Mouse (Mus musculus) megakaryocyte progenitor cell, adult 5-6 weeks (primary cell): ENCODE measurements around the gene Slc38a10. TPM values are rescaled to one million over a fixed set of nuclear protein-coding genes. Genes with fewer than 3 reads are reported as not detected.
A peak's percentile ranks its signal among the peaks of the same experiment; 100 is the strongest.

Source experiments
- ATAC-seq: replicated peaks from 2 replicates; pipeline ENCODE4 v1.8.0; 2016; ENCODE audit warnings: mild to moderate bottlenecking, moderate TSS enrichment, inconsistent platforms; ENCODE audit not compliant: poor library complexity
- total RNA-seq, 2 experiments: library from RNA; stranded (forward) in 1 of 2; stranded (reverse) in 1 of 2; fragments of 157-497, 149-512 nt in 1 of 2; fragments of 200-1000 nt in 1 of 2; gene quantifications; 2 replicates each; pipeline versions ENCODE4 v1.2.3 to v1.2.4; 2015 to 2017

Slc38a10 gene
- total RNA-seq, 2 experiments from 2014 or later, result 33.3 to 41.2 TPM

DNA sequence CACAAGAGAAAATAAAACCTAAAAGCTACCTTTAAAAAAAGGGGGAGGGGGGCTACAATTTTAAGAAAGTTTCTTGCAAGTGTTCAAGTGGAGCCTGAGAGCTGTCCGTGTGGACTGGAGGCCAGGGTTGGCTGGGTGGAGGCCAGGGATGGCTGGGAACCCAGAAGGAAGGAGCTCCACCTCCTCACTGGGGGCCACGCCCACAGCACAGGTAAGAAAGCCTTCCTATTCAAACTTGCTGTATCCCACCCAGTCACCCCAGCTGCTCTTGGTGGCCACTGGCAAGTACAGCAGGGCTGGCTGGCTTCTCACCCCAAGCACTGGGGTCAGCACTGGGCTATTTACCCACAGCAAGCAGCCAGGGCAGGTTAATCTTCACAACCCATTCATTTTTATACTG lies 44.1 kb downstream of the Slc38a10 start:
- no peak for ATAC-seq

DNA sequence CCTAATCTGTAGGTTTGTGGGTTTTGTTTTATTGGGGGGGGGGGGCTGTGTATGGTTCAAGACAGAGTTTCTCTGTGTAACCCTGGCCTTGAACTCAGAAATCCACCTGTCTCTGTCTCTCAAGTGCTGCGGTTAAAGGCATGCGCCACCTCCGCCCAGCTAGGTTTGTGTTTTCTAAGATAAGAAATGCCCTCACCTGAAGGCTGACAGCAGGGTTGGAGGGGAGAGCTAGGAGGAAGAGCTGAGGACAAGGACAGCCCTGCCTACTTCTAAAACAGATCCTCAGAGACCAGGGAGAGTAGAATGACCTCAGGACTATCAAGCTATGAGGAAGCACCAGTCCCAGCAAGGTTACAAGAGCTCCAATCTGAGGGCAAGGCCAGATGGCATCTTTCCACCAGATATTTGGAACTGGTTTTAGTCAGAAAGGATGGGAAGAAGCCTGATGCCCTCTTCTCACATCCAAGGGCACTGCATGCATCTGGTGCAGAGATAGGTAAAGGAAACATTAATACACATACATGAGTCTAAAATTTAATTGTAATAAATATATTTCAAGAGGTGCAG lies 47.6 kb downstream of the Slc38a10 start:
- ATAC-seq, result no peak

DNA sequence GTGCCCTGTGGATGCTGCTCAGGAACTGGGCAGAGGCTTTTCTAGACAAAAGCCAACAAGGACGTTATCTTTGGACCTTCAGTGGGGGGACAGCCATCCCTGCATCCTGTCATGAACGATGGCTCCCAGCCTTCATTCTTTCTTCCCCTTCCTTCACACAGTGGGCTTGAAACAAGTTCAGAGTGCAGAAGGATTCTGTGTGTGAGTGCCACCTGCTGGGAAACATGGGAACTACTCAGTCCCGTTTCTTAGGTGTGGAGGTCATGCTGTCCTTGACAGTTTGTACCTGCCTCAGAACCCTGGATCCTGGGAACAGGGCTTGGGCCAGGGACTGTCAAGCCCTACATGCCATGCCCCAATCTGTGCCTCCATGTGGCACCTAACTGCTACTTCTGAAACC lies 50.1 kb downstream of the Slc38a10 start:
- ATAC-seq, result peak; percentile 41

DNA sequence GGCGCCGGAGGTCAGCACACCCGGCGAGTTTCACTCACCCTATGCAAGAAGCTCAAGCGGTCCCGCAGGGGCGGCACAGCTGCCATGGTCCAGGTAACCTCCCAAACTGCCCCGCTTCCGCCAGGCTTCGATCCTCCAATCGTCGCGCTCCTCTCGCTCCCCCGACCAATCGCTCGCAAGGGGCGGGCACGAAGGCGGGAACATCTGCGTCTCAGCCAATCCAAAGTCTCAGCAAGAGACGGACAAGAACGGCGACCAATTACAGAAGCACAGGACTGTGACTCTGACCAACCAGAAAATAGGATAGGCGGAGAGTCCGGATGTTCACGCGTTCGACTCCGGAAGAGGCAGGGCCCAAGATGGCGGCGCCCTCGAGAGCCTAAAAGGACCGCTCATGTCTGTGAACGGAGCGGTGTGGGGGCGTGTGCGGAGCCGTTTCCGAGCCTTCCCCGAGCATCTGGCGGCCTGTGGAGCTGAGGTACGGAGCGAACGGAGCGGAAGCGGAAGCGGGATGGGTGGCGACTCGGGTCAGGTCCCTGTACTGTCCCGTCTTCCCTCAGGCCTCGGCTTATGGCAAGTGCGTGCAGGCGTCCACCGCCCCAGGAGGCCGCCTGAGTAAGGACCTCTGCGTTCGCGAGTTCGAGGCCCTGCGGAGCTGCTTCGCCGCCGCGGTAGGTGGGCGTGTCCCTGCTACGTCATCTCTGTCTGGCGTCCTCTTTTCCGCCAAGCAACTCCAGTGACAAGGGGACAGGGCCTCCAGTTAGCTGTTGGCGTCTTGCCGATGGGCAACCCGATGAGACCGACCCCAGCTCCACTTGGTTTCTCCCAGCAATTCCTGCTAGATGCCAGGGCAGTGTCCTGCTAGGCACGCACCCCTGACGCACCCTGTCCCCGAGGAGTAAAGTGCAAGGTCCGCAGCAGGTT lies 52.3 kb downstream of the Slc38a10 start, which contains the start of the genes Tepsin and Ndufaf8:
TSS of gene Tepsin (minus strand) at position 144 of the 924 bp plus-strand sequence.
TSS of gene Ndufaf8 (plus strand) at position 341 of the 924 bp plus-strand sequence.
- ATAC-seq, result peak; percentile 93

DNA sequence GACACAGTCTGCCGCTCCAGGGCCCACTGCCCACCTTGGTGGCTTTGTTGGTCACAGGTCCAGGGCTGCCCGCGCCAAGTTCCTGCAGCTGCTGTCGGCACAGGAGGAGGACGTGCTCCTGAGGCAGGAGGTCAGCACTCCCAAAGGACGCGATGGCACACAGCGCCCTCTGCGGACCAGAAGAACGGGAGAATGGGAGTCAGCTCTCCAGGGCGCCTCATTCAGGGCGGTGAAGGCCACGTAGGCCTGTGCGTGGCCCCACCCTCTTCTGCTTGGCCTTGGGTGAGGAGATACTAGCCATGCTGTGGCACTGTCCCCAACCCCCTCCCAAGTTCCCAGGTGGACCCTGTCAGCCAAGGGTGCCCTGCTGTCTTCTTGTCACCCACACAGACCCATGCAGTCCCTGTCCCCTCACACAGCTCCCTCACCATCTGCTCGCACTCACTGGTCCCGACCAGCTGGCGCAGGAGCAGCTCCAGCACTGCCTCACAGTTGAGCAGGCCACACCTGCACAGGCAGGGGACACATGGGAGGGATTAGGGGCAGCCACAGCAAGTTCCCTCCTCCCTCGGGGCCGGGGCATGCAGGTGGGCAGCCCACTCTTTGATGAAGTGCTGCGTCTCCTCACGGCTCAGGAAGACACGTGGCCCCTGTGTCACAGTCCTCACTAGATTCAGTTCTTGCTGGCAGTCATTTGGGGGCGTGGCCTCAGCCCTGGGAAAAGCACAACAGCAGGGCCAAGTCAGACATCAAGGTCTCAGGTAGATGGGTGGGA lies 58.1 kb downstream of the Slc38a10 start:
- no peak for ATAC-seq

DNA sequence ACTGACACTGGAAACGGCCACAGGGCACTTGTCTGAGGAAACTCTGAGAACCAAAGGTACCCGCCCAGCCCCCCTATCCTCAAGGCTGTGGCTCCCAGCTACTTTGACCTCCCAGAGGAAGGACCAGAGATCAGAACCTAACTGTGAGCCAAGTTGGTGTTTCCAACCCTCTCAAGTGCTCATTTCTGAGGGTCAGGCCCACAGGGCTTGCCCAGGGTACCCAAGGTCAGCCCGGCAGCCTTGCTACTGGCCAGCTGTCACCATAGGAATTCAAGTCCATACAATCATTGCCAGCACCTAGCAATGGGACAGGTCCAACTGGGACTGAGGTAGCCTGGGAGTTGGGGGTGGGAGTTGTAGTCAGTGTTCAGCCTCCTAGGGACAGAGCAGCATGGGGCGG lies 60.5 kb downstream of the Slc38a10 start:
- ATAC-seq, result no peak

DNA sequence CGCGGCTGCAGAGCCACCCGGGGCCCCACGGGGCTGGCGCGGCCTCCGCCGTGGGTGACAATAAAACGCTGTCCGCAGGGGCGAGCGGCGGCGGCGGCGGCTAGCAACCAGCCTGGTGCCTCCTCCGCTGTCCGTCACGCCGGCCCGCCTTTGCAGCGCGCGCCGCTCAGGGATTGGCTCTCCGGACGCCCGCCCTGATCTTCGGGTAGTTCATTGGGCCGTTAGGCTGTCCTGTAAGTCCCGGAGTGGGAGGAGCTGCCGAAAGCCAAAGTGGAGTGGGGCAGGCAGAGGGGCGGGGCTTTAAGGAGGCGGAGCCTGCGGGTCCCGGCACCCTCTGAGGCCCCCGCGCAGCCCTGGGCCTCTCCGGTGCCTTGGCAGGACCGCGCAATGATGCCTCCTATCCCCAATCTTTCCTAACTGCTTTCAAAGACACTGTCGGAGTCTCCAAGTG lies 64.4 kb downstream of the Slc38a10 start, which contains the start of gene Cep131:
TSS of gene Cep131 (minus strand) at position 126 of the 451 bp plus-strand sequence.
- ATAC-seq, result peak; percentile 99

DNA sequence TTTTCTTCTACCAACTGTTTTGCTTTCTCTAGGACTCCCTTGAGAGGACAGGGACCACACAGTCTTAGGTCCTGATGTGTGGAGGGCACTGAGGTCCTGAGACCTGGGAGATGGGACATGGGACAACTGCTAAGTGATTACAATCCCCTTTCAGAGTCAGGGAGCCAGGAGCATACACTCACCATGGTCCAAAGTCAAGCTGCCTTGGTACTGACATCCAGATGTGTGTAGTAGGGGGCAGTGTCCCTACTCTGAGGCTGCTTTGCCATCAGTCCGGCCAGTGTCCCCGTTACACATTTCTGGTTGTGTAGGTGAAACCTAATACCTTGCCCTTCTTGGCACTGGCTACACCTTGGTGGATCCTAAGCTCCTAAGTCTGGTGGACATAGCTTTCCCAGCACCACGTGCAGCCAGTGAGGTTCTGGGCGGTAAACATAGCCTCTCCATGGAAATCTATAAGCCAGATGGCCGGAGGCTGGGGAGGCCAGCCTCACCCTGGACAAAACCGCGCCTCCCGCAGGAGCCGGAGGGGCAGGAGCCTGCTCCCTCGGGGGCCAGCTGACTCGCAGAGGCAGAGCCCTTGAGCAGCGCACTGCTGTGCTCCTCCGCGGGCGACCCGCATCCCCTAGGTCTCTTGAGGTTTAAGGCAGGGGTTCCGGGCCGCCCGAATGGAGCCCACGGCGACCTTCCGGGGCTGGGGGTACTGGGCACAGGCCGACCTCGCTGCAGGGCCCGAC lies 65.1 kb downstream of the Slc38a10 start:
- ATAC-seq, result no peak; the same call in 1 of the 2 replicates

DNA sequence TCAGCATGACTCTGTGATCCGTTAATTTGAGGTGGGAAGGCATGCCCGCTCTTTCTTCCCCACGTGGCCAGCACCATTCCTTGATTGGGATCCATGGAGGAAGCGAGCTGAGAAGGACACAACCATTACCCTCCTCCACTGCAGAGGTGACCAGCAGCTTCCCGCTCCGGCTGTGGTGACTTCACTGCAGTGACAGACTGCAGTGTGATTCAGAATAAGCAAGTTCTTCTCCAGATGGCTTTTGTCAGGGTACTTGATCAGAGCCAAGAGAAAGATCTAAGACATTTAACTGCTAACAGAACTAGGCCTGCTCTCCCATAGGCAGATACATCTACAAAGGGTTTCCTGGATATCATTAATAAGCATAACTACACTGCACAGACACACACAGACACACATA lies 70.9 kb downstream of the Slc38a10 start:
- no peak for ATAC-seq

DNA sequence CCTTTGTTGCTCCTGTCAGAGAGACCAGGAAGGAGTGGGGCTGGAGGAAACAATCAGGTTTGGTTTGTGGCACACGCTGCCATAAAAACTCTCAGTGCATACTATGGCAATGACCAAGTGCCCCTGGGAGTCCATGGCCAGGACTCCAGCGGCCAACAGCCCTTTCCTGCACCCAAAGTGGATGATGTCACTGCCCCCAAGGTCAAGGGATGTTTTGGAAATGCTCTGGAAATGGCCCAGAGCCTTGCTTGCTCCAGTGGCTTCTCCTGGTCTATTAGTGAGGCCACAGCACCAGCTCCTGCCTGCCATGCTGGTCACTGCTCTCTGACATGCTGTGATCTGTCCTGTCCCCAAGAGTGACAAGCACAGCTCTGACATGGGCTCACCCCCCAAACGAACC lies 75.0 kb downstream of the Slc38a10 start:
- no peak for ATAC-seq

DNA sequence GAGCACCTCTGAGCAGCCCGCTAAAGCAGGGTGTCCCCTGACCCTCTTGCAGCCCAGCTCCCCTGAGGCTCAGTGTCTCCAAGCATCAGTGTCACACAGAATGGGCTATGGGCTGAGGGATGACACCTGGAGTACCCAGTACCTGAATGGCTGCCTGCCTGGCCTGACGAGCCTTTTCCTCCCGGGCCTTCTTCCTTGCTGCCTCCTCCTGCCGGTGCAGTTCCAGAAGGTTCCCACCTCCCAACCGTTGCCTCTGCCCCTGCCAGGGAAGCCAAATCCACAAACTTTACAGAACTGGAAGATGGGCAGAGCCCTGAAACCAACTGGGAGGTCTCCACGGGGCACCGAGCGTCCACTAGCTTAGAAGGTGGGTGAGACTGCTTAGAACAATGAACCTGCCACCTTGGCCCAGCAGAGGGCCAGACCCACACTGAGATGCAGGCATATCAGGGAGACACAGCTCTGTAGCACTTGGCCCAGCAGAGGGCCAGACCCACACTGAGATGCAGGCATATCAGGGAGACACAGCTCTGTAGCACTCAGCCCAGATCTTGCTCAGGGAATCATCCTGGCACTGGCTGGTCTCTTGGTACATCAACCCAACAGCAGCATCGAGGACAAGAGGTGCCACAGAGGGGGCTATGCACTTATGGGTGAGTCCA lies 78.0 kb downstream of the Slc38a10 start:
- ATAC-seq, result peak; percentile 88

DNA sequence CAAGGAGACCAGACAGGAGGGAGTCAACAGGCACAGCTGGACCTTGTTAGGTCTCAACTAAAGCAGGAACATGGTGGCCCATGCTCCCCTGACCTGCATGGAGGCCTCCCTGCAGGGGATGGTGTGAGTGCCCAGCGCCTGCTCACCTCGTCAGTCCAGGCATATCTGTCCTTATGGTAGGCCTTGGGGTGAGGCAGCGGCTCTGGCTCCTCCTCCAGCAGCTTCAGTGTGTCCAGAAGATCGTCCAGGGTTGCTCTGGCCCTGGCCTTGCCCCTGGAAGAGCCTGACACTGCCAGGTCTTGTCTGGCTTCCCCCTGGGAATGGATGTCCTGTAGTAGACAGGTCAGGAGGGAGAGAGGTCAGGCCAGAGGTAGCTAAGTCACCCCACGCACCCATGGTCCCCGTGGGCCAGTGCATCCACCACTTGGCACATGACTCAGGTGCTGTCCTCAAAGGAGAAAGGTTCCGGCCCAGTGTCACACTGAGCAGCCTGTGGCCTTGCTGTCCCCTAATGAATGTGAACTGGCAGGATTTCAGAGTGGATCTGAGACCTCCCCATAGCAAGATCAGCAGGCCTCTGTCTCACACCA lies 79.3 kb downstream of the Slc38a10 start:
- ATAC-seq, result no peak

DNA sequence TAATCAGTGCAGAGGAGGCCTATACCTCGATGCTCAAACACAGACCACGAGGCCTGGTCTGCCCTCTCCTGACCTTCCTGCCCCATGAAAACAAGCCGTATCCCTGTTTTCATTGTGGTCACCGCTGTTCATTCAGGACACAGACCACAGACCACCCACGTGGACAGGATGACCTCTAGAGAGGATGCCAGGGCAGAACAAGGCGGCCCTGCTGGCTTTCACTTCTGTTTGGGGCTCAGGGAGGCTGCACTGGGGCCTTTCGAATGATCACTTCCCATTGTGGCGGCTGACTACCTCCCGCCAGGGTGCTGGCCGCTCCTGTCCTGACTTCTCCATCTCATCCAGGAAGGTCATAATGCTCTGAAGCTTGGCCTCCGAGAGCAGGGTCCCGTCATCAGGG lies 80.1 kb downstream of the Slc38a10 start:
- ATAC-seq, result peak; percentile 44

DNA sequence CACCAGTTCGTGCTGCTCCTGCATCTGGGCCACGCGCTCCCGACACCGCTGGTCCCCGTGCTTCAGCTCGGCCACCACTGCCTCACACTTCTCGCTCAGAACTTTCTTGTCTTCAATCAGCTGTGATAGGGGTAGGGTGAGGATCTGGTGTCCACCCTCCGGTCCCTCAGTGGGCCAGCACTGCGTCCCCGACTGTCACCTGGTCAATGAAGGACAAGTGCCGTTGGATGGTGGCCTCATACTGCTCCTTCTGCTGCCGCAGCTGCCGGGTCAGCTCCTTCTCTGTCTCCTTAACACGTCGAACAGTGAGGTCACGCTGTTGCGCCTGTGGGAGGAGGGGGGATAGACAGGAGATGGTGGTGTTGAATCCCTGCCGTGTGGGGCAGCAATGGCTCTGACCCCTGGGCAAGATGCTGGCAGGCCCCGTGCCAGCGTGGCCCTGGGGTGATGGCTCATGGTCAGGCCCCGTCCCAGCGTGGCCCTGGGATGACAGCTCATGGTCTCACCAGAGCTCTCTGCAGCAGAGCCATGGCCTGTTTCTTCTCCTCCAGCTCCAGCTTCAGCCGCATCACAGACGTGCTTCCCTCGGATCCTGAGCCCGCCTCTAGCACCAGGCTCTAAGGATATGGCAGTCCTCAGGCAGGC lies 80.7 kb downstream of the Slc38a10 start:
- no peak for ATAC-seq

DNA sequence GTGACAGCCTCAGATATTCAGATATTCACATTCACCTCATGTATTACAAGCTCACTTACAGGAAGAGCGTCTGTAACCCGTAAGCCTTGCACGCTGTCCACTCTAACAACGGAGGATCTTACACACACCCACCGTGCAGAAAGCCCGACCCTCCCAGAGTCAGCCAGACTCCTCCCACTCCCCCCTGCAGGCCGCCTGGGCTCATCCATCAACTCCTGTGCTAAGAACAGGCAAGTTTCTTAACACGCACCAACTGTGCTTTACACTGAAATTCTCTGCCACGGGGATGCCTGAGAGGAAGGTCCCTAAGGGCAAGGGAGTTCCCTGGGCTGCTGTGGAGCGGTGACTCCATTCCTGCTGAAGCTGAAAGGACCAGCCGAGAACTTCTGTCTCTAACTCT lies 81.9 kb downstream of the Slc38a10 start:
- ATAC-seq, result no peak

DNA sequence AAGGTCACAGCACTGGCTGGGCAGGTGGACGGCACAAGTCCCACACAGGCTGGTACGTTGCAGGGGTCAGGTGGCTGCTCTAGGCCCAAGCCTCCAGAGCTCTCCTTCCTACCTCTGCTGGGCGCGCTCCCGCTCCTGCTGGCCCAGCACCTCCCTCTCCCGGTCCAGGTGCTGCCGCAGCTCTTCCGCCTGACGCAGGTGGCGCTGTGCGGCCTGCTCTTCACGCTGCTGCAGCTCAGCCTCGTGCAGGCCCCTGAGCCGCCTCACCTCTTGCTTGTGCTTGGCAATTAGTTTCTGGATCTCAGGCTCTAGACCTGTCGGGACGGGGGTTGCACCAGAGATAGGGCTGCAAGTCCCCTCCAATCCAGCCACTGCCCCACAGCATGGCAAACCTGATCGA lies 83.3 kb downstream of the Slc38a10 start:
- no peak for ATAC-seq

DNA sequence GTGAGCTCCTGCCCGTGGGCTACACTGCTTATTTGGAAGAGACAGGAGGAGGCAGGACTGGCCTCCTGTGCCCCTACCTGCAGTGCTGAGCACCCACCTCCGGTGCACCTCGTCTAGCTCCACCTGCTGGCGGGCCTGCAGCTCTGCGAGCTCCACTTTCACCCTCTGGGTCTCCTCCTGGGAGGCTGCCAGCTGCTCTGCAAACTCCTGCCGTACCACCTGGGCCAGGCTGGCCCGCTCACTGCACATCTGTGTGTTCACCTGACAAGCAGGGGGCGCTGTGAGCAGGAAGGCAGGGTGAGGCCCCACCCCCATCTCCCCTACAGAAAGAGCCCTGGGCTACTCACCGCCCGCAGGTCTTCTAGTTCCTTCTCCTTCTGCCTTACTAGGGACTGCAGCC lies 85.9 kb downstream of the Slc38a10 start:
- ATAC-seq, result peak; percentile 69

DNA sequence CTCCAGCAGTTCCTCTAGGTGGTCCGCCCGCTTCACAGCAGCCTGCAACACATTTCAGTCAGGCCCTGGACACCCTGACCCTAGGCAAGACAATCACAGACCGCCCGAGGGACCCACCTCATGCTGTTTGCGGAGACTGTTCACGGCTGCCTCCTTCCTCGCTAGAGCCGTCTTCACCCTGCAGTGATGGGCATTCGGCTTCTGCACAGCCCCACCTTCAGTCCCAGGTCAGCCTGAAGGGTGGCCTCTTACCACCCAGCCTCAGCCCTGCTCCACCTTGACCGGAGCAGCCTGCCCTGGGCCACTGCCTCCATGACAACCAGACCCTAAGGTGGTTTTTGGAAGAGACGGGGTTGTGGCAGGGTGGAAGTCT lies 86.5 kb downstream of the Slc38a10 start:
- ATAC-seq, result no peak

DNA sequence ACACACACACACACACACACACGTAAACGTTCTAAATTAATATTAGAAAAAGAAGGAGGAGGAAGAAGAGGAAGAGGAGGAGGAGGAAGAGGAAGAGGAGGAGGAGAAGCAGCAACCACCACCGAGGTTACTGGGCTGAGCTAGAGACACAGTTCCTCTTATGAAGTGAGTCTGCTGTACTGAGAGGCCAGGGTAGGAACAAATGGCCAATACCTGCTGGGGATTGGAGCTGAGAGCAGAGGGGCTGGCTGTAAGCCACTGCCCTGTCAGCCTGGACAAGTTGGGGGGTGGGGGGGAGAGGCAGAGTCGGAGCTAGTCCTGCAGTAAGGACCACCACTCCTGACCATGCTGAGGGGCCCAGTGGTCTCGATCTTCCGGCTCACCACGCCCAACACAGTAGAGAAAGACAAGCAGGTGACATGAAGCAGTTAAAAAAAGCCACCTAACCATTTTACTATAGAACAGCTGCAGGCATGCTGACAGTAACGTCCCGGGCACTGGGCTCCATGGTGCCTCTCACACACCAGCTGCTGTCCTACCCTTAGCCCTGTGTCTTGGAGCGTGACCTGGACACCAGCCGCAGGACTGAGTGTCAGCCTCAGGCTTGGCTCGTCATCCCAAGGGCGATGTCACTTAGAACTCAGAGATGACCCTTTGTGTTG lies 87.0 kb downstream of the Slc38a10 start:
- ATAC-seq, result peak; percentile 38; the same call in 1 of the 2 replicates
